Mouse (Mus musculus): ENCODE data around the gene Slc25a1.

- no peak for TF ChIP-seq CTCF (IDR thresholded peaks at IDR 0.05)
- TF ChIP-seq EP300 (IDR thresholded peaks at IDR 0.05), result no peak
These were observed 34.1 kb downstream of the Slc25a1 start, which contains the start of gene Tssk1 for GRCm38 (mm10) chr16:17893923-17894322.
